Mouse (Mus musculus) stomach, postnatal 0 days (tissue): ENCODE measurements at regions not wholly inside any gene's neighbourhood (a gene's known extent, or its start where the extent isn't known, plus 50 kb on each side); places are given as distances from the start of the nearest gene placed in this dataset.

ENCODE experiments used
- ATAC-seq: fragments of 200-750 bp; cut with Nextera tagmentation; 2 replicates; pipeline ENCODE4 v1.8.0; 2017; ENCODE audit not compliant: low FRiP score, low TSS enrichment
- DNase-seq: peaks from one replicate; pipeline ENCODE4 v3.0.0-alpha.2; 2016; ENCODE audit warnings: low spot score
- H3K27ac ChIP-seq: fragments of 300-500 bp; sonication (generic); replicated peaks from 2 replicates; pipeline ENCODE4 v1.5.1; 2014; ENCODE audit warnings: mild to moderate bottlenecking, control low read depth
- H3K27me3 ChIP-seq: fragments of 300-500 bp; sonication (generic); 2 replicates; pipeline ENCODE4 v1.6.1; 2014; ENCODE audit warnings: low read length; ENCODE audit not compliant: control insufficient read depth, insufficient read depth
- H3K36me3 ChIP-seq: fragments of 300-500 bp; sonication (generic); 2 replicates; pipeline ENCODE4 v1.6.1; 2014; ENCODE audit warnings: low read length, mixed read lengths; ENCODE audit not compliant: control insufficient read depth, insufficient read depth
- H3K4me1 ChIP-seq: fragments of 300-500 bp; sonication (generic); replicated peaks from 2 replicates; pipeline ENCODE4 v1.6.1; 2014; ENCODE audit warnings: antibody characterized with exemption; ENCODE audit not compliant: control insufficient read depth, insufficient read depth
- H3K4me2 ChIP-seq: fragments of 300-500 bp; sonication (generic); replicated peaks from 2 replicates; pipeline ENCODE4 v1.6.1; 2014; ENCODE audit warnings: low read depth, mild to moderate bottlenecking, control low read depth, moderate library complexity
- H3K4me3 ChIP-seq: fragments of 300-500 bp; sonication (generic); 2 replicates; pipeline ENCODE4 v1.5.1; 2014; ENCODE audit warnings: low read depth, low read length, control low read depth
- H3K9ac ChIP-seq: fragments of 300-500 bp; sonication (generic); 2 replicates; pipeline ENCODE4 v1.6.1; 2014; ENCODE audit warnings: mild to moderate bottlenecking, low read length, control low read depth, mixed read lengths
- H3K9me3 ChIP-seq: fragments of 300-500 bp; sonication (generic); 2 replicates; pipeline ENCODE4 v1.6.1; 2016; ENCODE audit warnings: low read length; ENCODE audit not compliant: control insufficient read depth
- CTCF ChIP-seq: IDR thresholded peaks from 2 replicates; pipeline ENCODE4 v1.5.1; 2016; ENCODE audit warnings: antibody characterized with exemption, low read depth, mild to moderate bottlenecking, moderate library complexity
- EP300 ChIP-seq: optimal IDR thresholded peaks from 2 replicates; pipeline ENCODE3; 2016; ENCODE audit warnings: antibody characterized with exemption
- WGBS: fragments of 180-500 bp; shearing (Covaris S2); extraction: QIAGEN DNeasy Blood & Tissue Kit; methylation state at CpG from one replicate; pipeline ENCODE4 v1.1.7; 2014; 5-methylcytosine and 5-hydroxymethylcytosine counted together

GRCm38 (mm10) chr5:28714978-28715377, 247.9 kb upstream of the Shh start:
- H3K4me1 ChIP-seq, result no peaks in the 10 kb centered on the region
- no peak overlapping the region for H3K9ac ChIP-seq
- no peak for DNase-seq
- H3K27me3 ChIP-seq, result no peaks in the 10 kb centered on the region
- no peaks in the 10 kb centered on the region for H3K36me3 ChIP-seq
- no peak overlapping the region for H3K4me2 ChIP-seq
- TF ChIP-seq CTCF (no peak), EP300 (no peak)
- no peak overlapping the region for H3K27ac ChIP-seq
- H3K9me3 ChIP-seq, result no peaks in the 10 kb centered on the region
- no peak overlapping the region for H3K4me3 ChIP-seq
- no peak for ATAC-seq
- WGBS, result 92% methylated on average over 4 of the region's 4 CpGs

GRCm38 (mm10) chr5:28710517-28710916, 243.5 kb upstream of the Shh start:
- H3K4me1 ChIP-seq, result no peaks in the 10 kb centered on the region
- H3K4me2 ChIP-seq, result no peak overlapping the region
- no peaks in the 10 kb centered on the region for H3K36me3 ChIP-seq
- no peak for ATAC-seq
- no peak overlapping the region for H3K9ac ChIP-seq
- no peaks in the 10 kb centered on the region for H3K9me3 ChIP-seq
- H3K27me3 ChIP-seq, result no peaks in the 10 kb centered on the region
- DNase-seq, result no peak
- no peak overlapping the region for H3K4me3 ChIP-seq
- no peak overlapping the region for H3K27ac ChIP-seq
- TF ChIP-seq EP300 (no peak), CTCF (no peak)
- 51% methylated on average over 4 of the region's 4 CpGs for WGBS

GRCm38 (mm10) chr5:28709626-28710025, 242.6 kb upstream of the Shh start:
- no peak for DNase-seq
- Histone ChIP-seq H3K27me3 (no peaks in the 10 kb centered on the region), H3K36me3 (no peaks in the 10 kb centered on the region), H3K9me3 (no peaks in the 10 kb centered on the region), H3K27ac (no peak overlapping the region), H3K4me1 (no peaks in the 10 kb centered on the region), H3K4me3 (no peak overlapping the region), H3K9ac (no peak overlapping the region), H3K4me2 (no peak overlapping the region)
- ATAC-seq, result no peak
- TF ChIP-seq CTCF (no peak), EP300 (no peak)
- WGBS, result 72% methylated on average over 2 of the region's 2 CpGs

- Histone ChIP-seq H3K9me3 (no peaks in the 10 kb centered on the region), H3K27me3 (no peaks in the 10 kb centered on the region), H3K4me3 (no peak overlapping the region), H3K4me1 (no peaks in the 10 kb centered on the region), H3K27ac (no peak overlapping the region), H3K36me3 (no peaks in the 10 kb centered on the region), H3K4me2 (no peak overlapping the region), H3K9ac (no peak overlapping the region)
- 55% methylated on average over 1 of the region's 1 CpGs for WGBS
- ATAC-seq (no peak), DNase-seq (no peak)
- no peak for TF ChIP-seq CTCF
- no peak for TF ChIP-seq EP300
Observed at GRCm38 (mm10) chr5:28704359-28704758, 237.3 kb upstream of the Shh start.

GRCm38 (mm10) chr5:28696966-28697365, 229.9 kb upstream of the Shh start:
- Histone ChIP-seq H3K4me1 (no peaks in the 10 kb centered on the region), H3K4me3 (no peak overlapping the region), H3K36me3 (no peaks in the 10 kb centered on the region), H3K9me3 (no peaks in the 10 kb centered on the region), H3K27me3 (no peaks in the 10 kb centered on the region), H3K27ac (no peak overlapping the region), H3K4me2 (no peak overlapping the region), H3K9ac (no peak overlapping the region)
- 80% methylated on average over 3 of the region's 3 CpGs for WGBS
- no peak for ATAC-seq
- no peak for TF ChIP-seq CTCF
- DNase-seq, result no peak

- Histone ChIP-seq H3K4me3 (no peak overlapping the region), H3K36me3 (no peaks in the 10 kb centered on the region), H3K27ac (no peak overlapping the region), H3K9me3 (no peaks in the 10 kb centered on the region), H3K27me3 (no peaks in the 10 kb centered on the region), H3K4me2 (no peak overlapping the region), H3K9ac (no peak overlapping the region), H3K4me1 (no peaks in the 10 kb centered on the region)
- DNase-seq (no peak), ATAC-seq (no peak)
- no peak for TF ChIP-seq EP300
- TF ChIP-seq CTCF, result no peak
- WGBS, result 64% methylated on average over 6 of the region's 6 CpGs
Observed at GRCm38 (mm10) chr5:28690110-28690509, 223.1 kb upstream of the Shh start.

- DNase-seq (no peak), ATAC-seq (no peak)
- Histone ChIP-seq H3K9me3 (no peaks in the 10 kb centered on the region), H3K27me3 (no peaks in the 10 kb centered on the region), H3K36me3 (no peaks in the 10 kb centered on the region), H3K4me2 (no peak overlapping the region), H3K27ac (no peak overlapping the region), H3K4me3 (no peak overlapping the region), H3K4me1 (no peaks in the 10 kb centered on the region), H3K9ac (no peak overlapping the region)
- WGBS, result 45% methylated on average over 2 of the region's 2 CpGs
- no peak for TF ChIP-seq EP300
- TF ChIP-seq CTCF, result no peak
Observed at GRCm38 (mm10) chr5:28689651-28690050, 222.6 kb upstream of the Shh start.
